9 mouse cellular contexts compared by ENCODE assay signal in the genomic region with DNA sequence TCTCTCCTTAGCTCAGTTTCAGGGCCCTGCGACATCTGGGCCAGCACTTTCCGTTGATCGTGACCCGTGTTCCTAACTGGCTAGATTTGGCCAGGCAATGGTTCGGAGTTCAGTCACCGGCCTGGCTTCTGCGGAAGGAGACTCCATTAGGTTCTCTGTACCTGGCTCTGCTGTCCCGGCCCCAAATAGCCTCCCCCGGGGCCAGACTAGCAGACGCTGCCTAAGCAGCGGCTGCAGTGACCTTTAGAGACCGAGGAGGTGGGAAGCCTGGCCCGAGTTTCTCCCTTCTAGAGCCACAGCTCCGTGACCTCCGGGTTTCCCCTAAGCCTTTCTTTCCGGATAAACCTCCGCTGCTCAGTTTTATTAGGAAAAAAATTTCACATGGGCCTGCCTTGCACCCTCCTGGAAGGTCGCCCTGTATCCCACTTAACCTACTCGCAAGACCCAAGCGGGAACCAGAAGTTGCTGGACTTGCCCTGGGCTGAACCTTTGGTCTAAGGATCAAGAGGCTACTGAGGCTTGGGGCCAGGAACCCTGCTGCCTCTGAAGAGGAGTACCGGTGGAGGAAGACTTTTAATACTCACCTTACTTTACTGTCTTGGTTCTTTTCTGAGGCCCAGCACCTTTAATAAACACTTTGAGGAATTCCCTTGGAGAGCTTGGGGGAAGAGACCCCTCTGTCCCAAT. TPM values are rescaled to one million over a fixed set of nuclear protein-coding genes. Genes with fewer than 3 reads are reported as not detected.
DNase-seq lines count a peak whose midpoint lies in the region; ATAC-seq lines count a peak whose summit lies in the region.
"Had no signal": no experiment of that assay in that cellular context is flagged by ENCODE, and none has a peak within 500 bp of the region (broad histone marks: within the 10 kb centered on the region; RNA-seq: fewer than 3 reads in every experiment).

No protein-coding gene starts in this region.

- intact Hi-C loops in heart, postnatal 14 days (cut with DNase I), result loop anchor here (5.0 kb wide), 1 partner anchor 65 kb away; a partner anchor contains a TSS

- H3K27me3 ChIP-seq in heart, embryonic 11.5 days (ENCODE audit: control insufficient read depth, insufficient read depth, low read length), result peaks cover 94% of the 10 kb centered on the region
- H3K27me3 ChIP-seq in hindbrain, embryonic 10.5 days (ENCODE audit: insufficient read depth, poor library complexity, severe bottlenecking), result peaks cover 100% of the 10 kb centered on the region
- peaks cover 100% of the 10 kb centered on the region for H3K27me3 ChIP-seq in liver, embryonic 15.5 days

- DNase-seq in heart, postnatal 14 days, result no peak
- peak; percentile 62 for DNase-seq in Muller cell, postnatal 12 days (ENCODE audit: inconsistent ontology term)
- no peak for DNase-seq in hindbrain, embryonic 10.5 days (ENCODE audit: low spot score)
- no peak for DNase-seq in frontal cortex, postnatal 25 days (ENCODE audit: low spot score in 2 of 2)
- no peak for DNase-seq in frontal cortex, adult 2 months (ENCODE audit: extremely low spot score in 1 of 2, low spot score in 1 of 2)
- no peak for DNase-seq in thymus, postnatal 36 days
- DNase-seq: adrenal gland, adult 8-10 months had no signal

- H3K4me3 ChIP-seq in heart, embryonic 11.5 days (ENCODE audit: low read depth, low read length), result peak overlapping the region; percentile 45; the same call in 1 of the 2 replicates
- peak overlapping the region; percentile 55 for H3K4me3 ChIP-seq in hindbrain, embryonic 10.5 days
- peak overlapping the region; percentile 30 for H3K4me3 ChIP-seq in liver, embryonic 15.5 days (replicated peaks)

- no peaks in the 10 kb centered on the region for H3K9me3 ChIP-seq in heart, embryonic 11.5 days (replicated peaks; ENCODE audit: control insufficient read depth, low read length)
- no peaks in the 10 kb centered on the region for H3K9me3 ChIP-seq in hindbrain, embryonic 10.5 days
- no peaks in the 10 kb centered on the region for H3K9me3 ChIP-seq in liver, embryonic 15.5 days (replicated peaks)

- ATAC-seq in heart, embryonic 11.5 days (replicated peaks; ENCODE audit: insufficient number of reproducible peaks, low FRiP score, low TSS enrichment), result no peak
- ATAC-seq in liver, embryonic 15.5 days (ENCODE audit: insufficient read depth), result no peak

- peak overlapping the region; percentile 71 for H3K4me2 ChIP-seq in heart, embryonic 11.5 days
- no peak overlapping the region; the same call in 1 of the 2 replicates for H3K4me2 ChIP-seq in liver, embryonic 15.5 days

- H3K27ac ChIP-seq in heart, embryonic 11.5 days (ENCODE audit: low read depth, low read length), result no peak overlapping the region
- peak overlapping the region; percentile 81 for H3K27ac ChIP-seq in hindbrain, embryonic 10.5 days
- no peak overlapping the region for H3K27ac ChIP-seq in liver, embryonic 15.5 days (replicated peaks)

- H3K36me3 ChIP-seq in heart, embryonic 11.5 days (ENCODE audit: control insufficient read depth, insufficient read depth, low read length), result no peaks in the 10 kb centered on the region
- no peaks in the 10 kb centered on the region for H3K36me3 ChIP-seq in hindbrain, embryonic 10.5 days
- H3K36me3 ChIP-seq in liver, embryonic 15.5 days (replicated peaks), result no peaks in the 10 kb centered on the region

- H3K4me1 ChIP-seq in heart, embryonic 11.5 days (ENCODE audit: control insufficient read depth, insufficient read depth, low read length), result peaks cover 27% of the 10 kb centered on the region
- peaks cover 74% of the 10 kb centered on the region for H3K4me1 ChIP-seq in hindbrain, embryonic 10.5 days (replicated peaks)
- H3K4me1 ChIP-seq in liver, embryonic 15.5 days (replicated peaks), result peaks cover 30% of the 10 kb centered on the region

- WGBS in heart, embryonic 11.5 days (ENCODE audit: insufficient replicate concordance), result 2% methylated on average over 21 of the region's 21 CpGs
- WGBS in hindbrain, embryonic 10.5 days, result 1% methylated on average over 21 of the region's 21 CpGs
- 2% methylated on average over 21 of the region's 21 CpGs for WGBS in liver, embryonic 15.5 days (ENCODE audit: insufficient replicate concordance)

- H3K9ac ChIP-seq in heart, embryonic 11.5 days (ENCODE audit: low read depth, low read length), result no peak overlapping the region
- no peak overlapping the region for H3K9ac ChIP-seq in liver, embryonic 15.5 days

RNA-seq across cellular contexts. Expression of a gene that starts 13.4 kb away (rescaled TPM):
- 0.49 and 0.68 TPM in 2 replicates for polyA plus RNA-seq in heart, embryonic 11.5 days (2014; fragmentation: Nextera tagmentation; extraction: Ambion mirVana)
- under 1 TPM in 1 of 2 experiments, not detected in 1; 0.07 TPM for total RNA-seq in heart, postnatal 14 days (2021)
- polyA plus RNA-seq in hindbrain, embryonic 10.5 days (2016; fragmentation: Nextera tagmentation; extraction: Ambion mirVana), result 17.4 and 26.4 TPM in 2 replicates
- 1.5 and 1.9 TPM in 2 replicates for polyA plus RNA-seq in liver, embryonic 15.5 days (2015; fragmentation: Nextera tagmentation; extraction: Ambion mirVana)
- 60.4 and 64.0 TPM in 2 replicates for polyA plus RNA-seq in frontal cortex, adult 2 months (2012; rRNA removed)
- total RNA-seq: adrenal gland, adult 8-10 months had no signal
